Mouse (Mus musculus) cerebellum, adult 18-20 months (tissue): ENCODE measurements around the gene Rhod.

Experiments
- DNase-seq, 2 experiments: peaks; one replicate each; pipeline ENCODE4 v3.0.0; 2021

The Rhod gene

DNA sequence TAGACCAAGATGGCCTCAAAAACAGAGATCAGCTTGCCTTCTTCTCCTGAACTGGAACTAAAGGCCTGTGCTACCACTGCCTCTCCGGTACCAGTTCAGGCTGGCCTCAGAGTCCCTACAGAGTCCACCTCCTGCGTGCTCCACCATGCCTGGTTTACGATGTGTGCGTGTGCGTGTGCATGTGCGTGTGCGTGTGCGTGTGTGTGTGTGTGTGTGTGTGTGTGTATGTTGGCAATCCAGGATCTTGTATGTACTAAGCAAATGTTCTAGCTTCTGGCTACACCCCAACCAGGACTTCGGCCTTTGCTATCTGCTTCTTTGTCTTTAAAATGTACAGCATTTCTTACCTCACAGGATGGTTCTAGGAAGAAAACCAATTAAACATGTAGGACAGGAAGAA lies 10.0 kb upstream of the Rhod start:
- DNase-seq, result no peak

DNA sequence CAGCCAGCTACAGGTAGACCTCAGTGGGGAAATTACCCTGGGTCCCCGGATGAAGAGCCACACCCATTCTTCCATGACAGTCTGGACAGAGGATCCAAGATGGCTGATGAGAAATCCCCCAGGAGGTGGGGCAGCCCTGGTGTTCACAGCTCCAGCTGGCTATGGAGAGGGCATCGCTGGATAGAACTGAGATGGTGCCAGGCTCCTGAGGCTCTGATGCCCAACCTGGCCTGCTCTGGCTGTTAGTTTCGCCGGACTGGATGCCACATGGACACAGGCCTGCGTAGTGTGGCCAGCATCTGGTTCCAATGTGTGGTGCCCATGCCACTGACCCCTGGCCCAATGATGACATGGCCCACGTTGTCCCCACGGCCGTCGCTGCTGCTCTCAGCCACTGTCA lies 8.2 kb upstream of the Rhod start:
- no peak for DNase-seq

GRCm38 (mm10) chr19:4446661-4447420 lies 7.6 kb upstream of the Rhod start:
- peak; percentile 51 to 65 for DNase-seq

DNA sequence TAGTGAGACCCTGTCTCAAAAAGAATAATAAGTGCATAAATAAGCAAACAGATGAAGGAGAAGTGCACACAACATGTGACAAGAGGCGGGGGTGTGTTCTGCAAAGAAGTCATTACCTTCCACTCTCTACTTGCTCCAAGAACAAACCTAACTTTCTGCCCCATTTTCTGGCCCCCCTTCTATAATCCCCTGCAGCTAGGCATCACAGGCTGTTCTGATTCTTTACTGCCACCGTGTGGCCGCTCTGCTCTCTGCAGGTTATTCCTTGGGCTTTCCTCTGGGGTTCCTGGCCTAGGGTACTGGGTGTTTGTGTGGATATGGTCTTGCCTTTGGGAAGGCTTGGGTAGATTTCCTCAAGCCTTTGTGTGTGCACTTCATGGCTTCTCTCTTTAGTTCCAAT lies 3.2 kb upstream of the Rhod start:
- DNase-seq, result peak; percentile 75 to 84

DNA sequence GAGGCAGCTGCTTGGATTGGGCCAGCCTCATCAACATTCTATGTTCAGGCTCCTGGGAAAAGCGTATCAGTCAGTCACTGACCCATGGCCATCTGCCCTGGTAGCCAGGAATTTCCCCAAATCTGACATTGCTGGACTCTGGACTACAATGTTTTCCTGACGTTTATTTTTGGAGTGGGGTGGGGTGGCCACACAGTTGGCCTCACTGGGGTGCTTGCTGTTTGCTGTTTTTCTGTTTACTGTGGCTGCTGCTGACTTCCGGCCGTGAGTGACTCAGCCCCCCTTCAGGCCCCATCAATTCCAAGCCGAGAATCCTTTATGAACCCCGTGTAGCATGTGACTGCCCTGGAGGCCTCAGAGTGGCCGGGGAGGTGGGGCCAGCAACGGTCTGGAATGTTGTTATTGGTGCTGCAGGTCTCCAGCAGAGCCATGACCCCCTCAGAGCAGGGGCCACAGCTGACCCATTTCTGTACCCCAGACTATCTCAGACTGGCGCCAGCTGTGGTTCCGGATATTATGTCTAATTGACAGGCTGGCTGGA lies 2.5 kb upstream of the Rhod start:
- no peak for DNase-seq

DNA sequence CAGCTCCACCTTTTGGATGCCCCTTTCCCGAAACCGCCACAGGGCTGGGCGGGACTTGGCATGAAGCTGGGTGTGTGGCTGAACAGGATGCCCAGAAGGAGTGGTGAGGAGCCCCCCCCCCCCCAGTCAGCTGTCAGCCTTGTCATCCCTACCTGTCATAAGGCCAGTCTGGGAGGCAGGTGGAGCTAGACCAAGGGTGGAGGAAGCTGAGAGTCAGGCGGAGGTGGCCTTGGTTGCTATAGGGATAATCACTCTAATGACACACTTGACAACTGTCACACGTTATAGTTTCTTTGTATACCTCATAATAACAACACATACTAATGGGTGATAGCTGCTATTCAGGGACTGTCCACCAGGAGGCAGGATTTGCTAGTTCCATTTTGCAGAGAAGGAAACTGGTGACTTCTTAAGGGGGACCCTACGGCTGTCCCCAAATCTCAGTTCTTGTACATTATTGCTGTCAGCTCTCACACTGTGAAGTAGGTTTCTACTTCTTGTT lies 1.9 kb upstream of the Rhod start:
- DNase-seq, result peak; percentile 62 to 74

GRCm38 (mm10) chr19:4440222-4440621 lies 990 bp upstream of the Rhod start:
- no peak for DNase-seq

DNA sequence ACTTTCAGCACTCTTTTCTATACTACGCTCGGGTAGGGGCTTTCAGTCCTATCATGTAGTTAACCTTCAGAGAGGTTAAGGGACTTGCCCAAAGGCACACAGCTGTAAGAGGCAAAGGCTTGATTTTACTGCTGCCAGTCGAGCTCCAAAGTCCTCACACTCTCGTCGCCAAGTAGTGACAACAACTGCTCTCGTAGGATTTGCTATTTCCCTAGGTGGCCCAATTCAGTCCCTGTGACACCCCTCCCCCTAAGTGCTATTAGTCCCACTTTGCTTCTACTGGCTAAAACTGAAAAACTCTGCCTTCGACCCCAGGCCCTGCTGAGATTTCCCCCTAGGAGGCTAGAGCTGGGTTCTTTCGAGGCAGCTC lies 456 bp downstream of the Rhod start:
- no peak for DNase-seq

- no peak for DNase-seq
Observed at GRCm38 (mm10) chr19:4437886-4438285, 1.3 kb downstream of the Rhod start.

GRCm38 (mm10) chr19:4436254-4436653 lies 3.0 kb downstream of the Rhod start:
- DNase-seq, result no peak

DNA sequence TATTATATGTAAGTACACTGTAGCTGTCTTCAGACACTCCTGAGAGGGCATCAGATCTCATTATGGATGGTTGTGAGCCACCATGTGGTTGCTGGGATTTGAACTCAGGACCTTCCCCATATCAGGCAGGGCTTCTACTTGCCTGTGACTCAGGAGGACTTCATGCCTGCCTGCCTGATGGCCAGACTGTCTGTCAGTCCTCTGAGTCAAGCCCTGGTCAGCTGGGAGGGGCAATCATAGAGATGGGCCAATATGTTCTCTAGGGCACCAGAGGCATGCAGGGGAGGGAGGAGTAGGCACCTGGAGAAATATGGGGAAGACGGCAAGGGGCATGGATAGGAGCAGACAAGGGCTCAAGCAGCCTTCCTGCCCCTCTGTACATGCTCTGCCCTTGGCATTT lies 4.2 kb downstream of the Rhod start:
- DNase-seq, result no peak

- no peak for DNase-seq
Observed at GRCm38 (mm10) chr19:4433756-4434155, 5.5 kb downstream of the Rhod start.

- no peak for DNase-seq
Observed at GRCm38 (mm10) chr19:4430091-4430620, 9.1 kb downstream of the Rhod start.

GRCm38 (mm10) chr19:4425610-4426366 lies 13.4 kb downstream of the Rhod start:
- peak; percentile 49 to 61 for DNase-seq

- no peak for DNase-seq
Observed at GRCm38 (mm10) chr19:4423021-4423420, 16.2 kb downstream of the Rhod start.

GRCm38 (mm10) chr19:4422581-4422980 lies 16.7 kb downstream of the Rhod start:
- no peak for DNase-seq

GRCm38 (mm10) chr19:4420153-4420910 lies 18.9 kb downstream of the Rhod start:
- peak; percentile 63 for DNase-seq

DNA sequence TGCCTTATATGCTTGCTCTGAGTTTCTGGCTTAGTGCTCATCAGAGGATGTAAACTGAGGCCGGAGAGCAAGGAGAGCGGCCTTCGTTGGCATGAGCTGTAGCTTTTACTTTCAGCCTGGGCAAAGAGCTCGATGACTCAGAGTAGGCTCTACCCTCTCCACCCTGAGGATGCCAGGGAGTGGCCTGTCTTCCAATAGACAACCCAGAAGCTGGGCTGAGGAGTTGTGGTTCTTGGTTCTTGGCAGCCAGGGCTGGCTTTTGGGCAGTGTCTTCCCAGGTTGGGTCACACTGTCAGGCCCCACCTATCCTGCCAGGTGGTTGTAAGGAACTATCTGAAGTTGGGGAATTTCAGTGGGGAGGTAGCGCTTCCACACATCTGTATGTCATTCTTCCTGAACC lies 19.5 kb downstream of the Rhod start:
- DNase-seq, result no peak

DNA sequence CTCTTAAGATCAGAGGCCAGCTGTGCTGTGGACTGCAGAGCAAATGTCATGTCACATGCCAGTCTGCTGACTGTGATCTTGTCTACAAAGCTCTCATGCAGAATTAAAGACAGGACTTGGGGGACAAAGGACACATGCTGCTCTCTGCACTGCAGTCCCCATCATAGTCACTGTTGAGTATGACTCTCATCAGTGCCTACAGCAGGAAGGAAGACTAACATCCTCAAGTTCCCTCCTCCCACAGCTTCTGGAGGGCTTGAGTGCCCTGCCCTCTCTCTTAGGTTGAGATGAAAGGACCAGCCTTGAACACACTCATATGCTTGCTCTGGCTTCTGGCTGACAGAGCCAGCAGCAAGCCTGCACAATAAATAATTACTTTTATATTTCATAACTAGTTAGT lies 21.5 kb downstream of the Rhod start:
- DNase-seq, result no peak

DNA sequence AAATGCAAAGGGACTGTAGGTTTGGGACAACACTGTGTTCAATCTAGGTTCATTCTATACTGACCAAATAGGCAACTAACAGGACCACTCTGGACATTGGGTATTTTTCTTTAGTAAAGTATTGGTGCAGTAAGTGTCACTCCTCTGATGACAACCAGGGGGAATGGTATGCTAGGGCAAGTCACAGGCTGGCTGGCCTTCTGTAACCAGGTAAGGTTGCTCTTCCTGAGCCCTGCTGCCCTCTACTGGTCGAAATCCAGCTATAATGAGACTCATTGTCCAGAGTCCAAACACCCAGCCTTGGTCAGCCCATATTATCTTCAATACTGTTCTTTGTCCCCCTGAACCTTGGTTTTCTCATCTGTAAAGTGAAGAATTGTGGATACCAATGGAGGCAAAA lies 22.0 kb downstream of the Rhod start:
- peak; percentile 86 for DNase-seq

- DNase-seq, result no peak
Observed at GRCm38 (mm10) chr19:4414631-4415030, 24.6 kb downstream of the Rhod start.

DNA sequence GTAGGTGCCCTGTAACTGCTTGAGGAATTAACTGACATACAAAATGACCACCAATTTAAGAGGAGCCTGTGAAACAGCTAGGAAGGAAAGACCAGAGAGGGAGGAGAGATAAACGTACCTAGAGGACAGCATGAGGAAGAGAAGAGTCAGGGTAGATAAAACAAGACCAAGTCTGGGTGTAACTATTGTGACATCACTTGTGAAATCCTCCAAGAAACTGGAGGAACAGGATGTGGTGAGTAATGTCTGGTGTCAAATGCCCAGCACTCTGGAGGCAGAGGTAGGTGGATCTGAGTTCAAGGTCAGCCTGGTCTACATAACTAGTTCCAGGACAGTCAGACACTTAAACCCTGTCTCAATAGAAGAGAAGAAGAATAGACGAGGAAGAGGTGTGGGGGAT lies 30.2 kb downstream of the Rhod start:
- no peak for DNase-seq

DNA sequence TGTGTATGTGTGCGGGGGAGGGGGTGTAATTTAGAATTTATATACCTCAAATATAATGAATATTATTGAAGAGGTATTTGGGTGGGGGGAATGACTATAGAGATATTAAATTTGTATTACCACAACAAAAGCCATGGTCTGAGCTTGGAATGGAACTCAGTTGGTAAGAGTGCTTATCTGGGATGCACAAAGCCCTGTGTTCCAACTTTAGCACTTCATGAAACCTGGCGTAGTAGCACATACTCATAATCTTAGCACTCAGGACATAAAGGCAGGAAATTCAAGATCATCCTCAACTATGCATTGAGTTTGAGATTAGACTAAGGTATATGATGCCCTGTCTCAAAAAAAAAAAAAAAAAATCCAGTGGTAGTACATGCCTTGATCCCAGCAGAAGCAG lies 34.4 kb downstream of the Rhod start:
- DNase-seq, result no peak
